Mouse (Mus musculus): ENCODE data around the gene Cdk17. TPM values are rescaled to one million over a fixed set of nuclear protein-coding genes. Genes with fewer than 3 reads are reported as not detected.
A peak's percentile ranks its signal among the peaks of the same experiment; 100 is the strongest.

Cdk17 gene
- polyA plus RNA-seq, 1 experiment from 2014 or later, result 13.6 TPM

- H3K4me1 ChIP-seq (replicated peaks), result peaks cover 9% of the 10 kb centered on the region; the same call in 1 of the 2 replicates
- no peaks in the 10 kb centered on the region for H3K27me3 ChIP-seq (replicated peaks)
- H3K9me3 ChIP-seq, result no peaks in the 10 kb centered on the region
- no peak overlapping the region for H3K27ac ChIP-seq
- H3K4me3 ChIP-seq (replicated peaks), result no peak overlapping the region
- WGBS, result 70% methylated on average over 10 of the region's 10 CpGs
- no peak overlapping the region for H3K9ac ChIP-seq
- ATAC-seq, result no peak
- H3K4me2 ChIP-seq (replicated peaks), result no peak overlapping the region
- no peaks in the 10 kb centered on the region for H3K36me3 ChIP-seq
These were observed 27.8 kb downstream of the Cdk17 start for GRCm38 (mm10) chr10:93188440-93188999.

- H3K4me1 ChIP-seq (replicated peaks), result peaks cover 9% of the 10 kb centered on the region; the same call in 1 of the 2 replicates
- ATAC-seq, result no peak; the same call in 1 of the 2 replicates
- no peaks in the 10 kb centered on the region for H3K27me3 ChIP-seq (replicated peaks)
- H3K36me3 ChIP-seq, result no peaks in the 10 kb centered on the region
- 74% methylated on average over 8 of the region's 8 CpGs for WGBS
- H3K4me2 ChIP-seq (replicated peaks), result no peak overlapping the region
- H3K27ac ChIP-seq, result 0 out of 2 replicates have a peak overlapping the region, but pooled peaks have one; percentile 32
- H3K4me3 ChIP-seq (replicated peaks), result no peak overlapping the region
- no peaks in the 10 kb centered on the region for H3K9me3 ChIP-seq
- no peak overlapping the region for H3K9ac ChIP-seq
These were observed 30.0 kb downstream of the Cdk17 start for GRCm38 (mm10) chr10:93190475-93191262.

GRCm38 (mm10) chr10:93197092-93197491, 36.4 kb downstream of the Cdk17 start:
- Histone ChIP-seq H3K4me1 (replicated peaks) (no peaks in the 10 kb centered on the region), H3K36me3 (no peaks in the 10 kb centered on the region), H3K9me3 (no peaks in the 10 kb centered on the region), H3K27me3 (replicated peaks) (no peaks in the 10 kb centered on the region), H3K9ac (no peak overlapping the region), H3K27ac (no peak overlapping the region), H3K4me2 (replicated peaks) (no peak overlapping the region), H3K4me3 (replicated peaks) (no peak overlapping the region)
- ATAC-seq, result no peak
- WGBS, result 95% methylated on average over 6 of the region's 6 CpGs

- no peak for ATAC-seq
- 88% methylated on average over 3 of the region's 3 CpGs for WGBS
- Histone ChIP-seq H3K4me1 (replicated peaks) (no peaks in the 10 kb centered on the region), H3K4me3 (replicated peaks) (no peak overlapping the region), H3K27ac (no peak overlapping the region), H3K27me3 (replicated peaks) (no peaks in the 10 kb centered on the region), H3K9ac (no peak overlapping the region), H3K4me2 (replicated peaks) (no peak overlapping the region), H3K9me3 (no peaks in the 10 kb centered on the region), H3K36me3 (no peaks in the 10 kb centered on the region)
These were observed 38.3 kb downstream of the Cdk17 start for GRCm38 (mm10) chr10:93198958-93199357.

GRCm38 (mm10) chr10:93201846-93202458, 41.3 kb downstream of the Cdk17 start:
- Histone ChIP-seq H3K27ac (no peak overlapping the region), H3K9ac (no peak overlapping the region), H3K36me3 (no peaks in the 10 kb centered on the region), H3K4me1 (replicated peaks) (no peaks in the 10 kb centered on the region), H3K4me3 (replicated peaks) (no peak overlapping the region), H3K9me3 (no peaks in the 10 kb centered on the region), H3K4me2 (replicated peaks) (no peak overlapping the region), H3K27me3 (replicated peaks) (no peaks in the 10 kb centered on the region)
- no peak for ATAC-seq
- whole genome bisulfite sequencing, result 89% methylated on average over 6 of the region's 6 CpGs

GRCm38 (mm10) chr10:93205287-93205956, 44.7 kb downstream of the Cdk17 start:
- Histone ChIP-seq H3K36me3 (no peaks in the 10 kb centered on the region), H3K4me3 (replicated peaks) (no peak overlapping the region), H3K9ac (no peak overlapping the region), H3K9me3 (no peaks in the 10 kb centered on the region), H3K4me1 (replicated peaks) (no peaks in the 10 kb centered on the region), H3K27me3 (replicated peaks) (no peaks in the 10 kb centered on the region), H3K27ac (no peak overlapping the region), H3K4me2 (replicated peaks) (no peak overlapping the region)
- no peak for ATAC-seq
- 82% methylated on average over 4 of the region's 4 CpGs for WGBS

GRCm38 (mm10) chr10:93207176-93207575, 46.5 kb downstream of the Cdk17 start:
- no peaks in the 10 kb centered on the region for H3K27me3 ChIP-seq (replicated peaks)
- no peak for ATAC-seq
- no peak overlapping the region for H3K27ac ChIP-seq
- no peak overlapping the region for H3K9ac ChIP-seq
- no peak overlapping the region for H3K4me2 ChIP-seq (replicated peaks)
- H3K4me1 ChIP-seq (replicated peaks), result no peaks in the 10 kb centered on the region
- WGBS, result 77% methylated on average over 5 of the region's 5 CpGs
- no peaks in the 10 kb centered on the region for H3K9me3 ChIP-seq
- no peak overlapping the region for H3K4me3 ChIP-seq (replicated peaks)
- H3K36me3 ChIP-seq, result no peaks in the 10 kb centered on the region

GRCm38 (mm10) chr10:93212699-93213098, 52.0 kb downstream of the Cdk17 start:
- no peaks in the 10 kb centered on the region for H3K9me3 ChIP-seq
- no peak overlapping the region for H3K4me3 ChIP-seq (replicated peaks)
- H3K27ac ChIP-seq, result no peak overlapping the region
- H3K4me2 ChIP-seq (replicated peaks), result no peak overlapping the region
- H3K9ac ChIP-seq, result no peak overlapping the region
- ATAC-seq, result no peak
- H3K4me1 ChIP-seq (replicated peaks), result no peaks in the 10 kb centered on the region
- H3K27me3 ChIP-seq (replicated peaks), result no peaks in the 10 kb centered on the region
- 78% methylated on average over 2 of the region's 2 CpGs for WGBS
- H3K36me3 ChIP-seq, result 0 out of 2 replicates have a peak, but pooled peaks cover 10% of the 10 kb centered on the region

GRCm38 (mm10) chr10:93213339-93213738, 52.7 kb downstream of the Cdk17 start:
- H3K27ac ChIP-seq, result no peak overlapping the region
- WGBS, result 79% methylated on average over 7 of the region's 7 CpGs

GRCm38 (mm10) chr10:93214251-93214650, 53.6 kb downstream of the Cdk17 start:
- no peak overlapping the region for H3K27ac ChIP-seq
- H3K9ac ChIP-seq, result no peak overlapping the region
- H3K9me3 ChIP-seq, result no peaks in the 10 kb centered on the region
- 69% methylated on average over 4 of the region's 4 CpGs for WGBS
- H3K27me3 ChIP-seq (replicated peaks), result no peaks in the 10 kb centered on the region
- ATAC-seq, result no peak
- no peak overlapping the region for H3K4me2 ChIP-seq (replicated peaks)
- no peaks in the 10 kb centered on the region for H3K4me1 ChIP-seq (replicated peaks)
- H3K36me3 ChIP-seq, result peaks cover 17% of the 10 kb centered on the region; the same call in 1 of the 2 replicates
- no peak overlapping the region for H3K4me3 ChIP-seq (replicated peaks)

More at GRCm38 (mm10) chr10:93213339-93213738, 52.7 kb downstream of the Cdk17 start:
- ATAC-seq, result no peak
- Histone ChIP-seq H3K4me2 (replicated peaks) (no peak overlapping the region), H3K4me1 (replicated peaks) (no peaks in the 10 kb centered on the region), H3K27me3 (replicated peaks) (no peaks in the 10 kb centered on the region), H3K9ac (no peak overlapping the region), H3K36me3 (peaks cover 17% of the 10 kb centered on the region; the same call in 1 of the 2 replicates), H3K4me3 (replicated peaks) (no peak overlapping the region), H3K9me3 (no peaks in the 10 kb centered on the region)

GRCm38 (mm10) chr10:93215051-93215763, 54.5 kb downstream of the Cdk17 start:
- Histone ChIP-seq H3K4me3 (replicated peaks) (no peak overlapping the region), H3K27me3 (replicated peaks) (no peaks in the 10 kb centered on the region), H3K4me2 (replicated peaks) (no peak overlapping the region), H3K36me3 (peaks cover 17% of the 10 kb centered on the region; the same call in 1 of the 2 replicates), H3K4me1 (replicated peaks) (no peaks in the 10 kb centered on the region), H3K27ac (no peak overlapping the region), H3K9me3 (no peaks in the 10 kb centered on the region), H3K9ac (no peak overlapping the region)
- no peak for ATAC-seq
- 92% methylated on average over 8 of the region's 8 CpGs for WGBS

All from intestine, embryonic 15.5 days (tissue).